ENCODE assay signal across 8 mouse cellular contexts in genomic region chr15:79346051-79346793, GRCm38 (mm10). TPM values are rescaled to one million over a fixed set of nuclear protein-coding genes. Genes with fewer than 3 reads are reported as not detected.
DNase-seq lines count a peak whose midpoint lies in the region; ATAC-seq lines count a peak whose summit lies in the region.

TSS of gene Maff (plus strand) at chr15:79346621.

- peak within 1 kb of the TSS; percentile 94 for H3K9ac ChIP-seq in liver, embryonic 16.5 days (ENCODE audit: low read depth, low read length)

- 45% methylated on average over 8 of the region's 8 CpGs for WGBS in liver, embryonic 16.5 days (ENCODE audit: insufficient replicate concordance)

- H3K4me1 ChIP-seq in liver, embryonic 16.5 days (ENCODE audit: control insufficient read depth, low read depth, low read length) = peaks cover 15% of the 10 kb centered on the region

- ATAC-seq in granulocyte monocyte progenitor cell, adult 5-6 weeks (replicated peaks; ENCODE audit: poor library complexity, severe bottlenecking) = peak; percentile 33
- no peak for ATAC-seq in liver, embryonic 16.5 days (ENCODE audit: low read depth)

- H3K9me3 ChIP-seq in liver, embryonic 16.5 days (replicated peaks; ENCODE audit: control insufficient read depth, low read length) = no peaks in the 10 kb centered on the region

- peak within 1 kb of the TSS; percentile 84 for H3K4me3 ChIP-seq in liver, embryonic 16.5 days (ENCODE audit: low read depth, low read length)

- H3K4me2 ChIP-seq in liver, embryonic 16.5 days (ENCODE audit: low read depth, low read length) = peak within 1 kb of the TSS; percentile 93

- H3K36me3 ChIP-seq in liver, embryonic 16.5 days (ENCODE audit: control insufficient read depth, insufficient read depth) = no peaks in the 10 kb centered on the region

- DNase-seq in adrenal gland, adult 18-20 months (ENCODE audit: low spot score in 2 of 2) = peak in 1 of 2 experiments; percentile 22
- DNase-seq in adrenal gland, adult (ENCODE audit: inconsistent age in 2 of 2, low spot score in 1 of 2) = no peak
- peak; percentile 61 for DNase-seq in 416B (ENCODE audit: low read depth)
- DNase-seq in gastrocnemius, postnatal 25 days = no peak
- no peak for DNase-seq in cerebellum, postnatal 25 days
- DNase-seq in cerebellum, adult 18-20 months = no peak

- peaks cover 13% of the 10 kb centered on the region for H3K27me3 ChIP-seq in liver, embryonic 16.5 days (ENCODE audit: control insufficient read depth, insufficient read depth, low read depth, low read length)

- peak within 1 kb of the TSS; percentile 97 for H3K27ac ChIP-seq in liver, embryonic 16.5 days (ENCODE audit: low read length)

RNA-seq across cellular contexts. Expression of gene Maff, which starts in this region (rescaled TPM):
- total RNA-seq in adrenal gland, adult 18-20 months (2021) = 10 to 100 TPM; 14.1 to 44.6 TPM
- total RNA-seq in granulocyte monocyte progenitor cell, adult 5-6 weeks (2014; fragmentation: Nextera tagmentation) = 0.41 TPM in 1 of 2 replicates, not detected in the other
- total RNA-seq in granulocyte monocyte progenitor cell, adult 5-6 weeks (2017) = 2.8 TPM in 2 replicates
- 2.3 and 3.3 TPM in 2 replicates for polyA plus RNA-seq in liver, embryonic 16.5 days (2015; fragmentation: Nextera tagmentation; extraction: Ambion mirVana)
- 1 to 10 TPM; 2.7 to 3.8 TPM for total RNA-seq in gastrocnemius, postnatal 25 days (2021)
